Mouse (Mus musculus) hindbrain, postnatal 0 days (tissue): ENCODE measurements around the gene Kat7. TPM values are rescaled to one million over a fixed set of nuclear protein-coding genes. Genes with fewer than 3 reads are reported as not detected.

Experiments used
- ATAC-seq: fragments of 200-750 bp; cut with Nextera tagmentation; 2 replicates; pipeline ENCODE4 v1.8.0; 2017; ENCODE audit warnings: mild to moderate bottlenecking, moderate TSS enrichment, moderate library complexity
- DNase-seq: peaks from one replicate; pipeline ENCODE4 v3.0.0-alpha.2; 2015; ENCODE audit warnings: low spot score
- H3K27ac ChIP-seq: fragments of 300-500 bp; sonication (generic); 2 replicates; pipeline ENCODE4 v1.5.1; 2014; ENCODE audit warnings: mild to moderate bottlenecking
- H3K27me3 ChIP-seq: fragments of 300-500 bp; sonication (generic); 2 replicates; pipeline ENCODE4 v1.6.1; 2014; ENCODE audit warnings: low read length, mixed read lengths; ENCODE audit not compliant: insufficient read depth
- H3K36me3 ChIP-seq: fragments of 300-500 bp; sonication (generic); 2 replicates; pipeline ENCODE4 v1.6.1; 2014; ENCODE audit warnings: low read length, mixed read lengths; ENCODE audit not compliant: insufficient read depth
- H3K4me1 ChIP-seq: fragments of 300-500 bp; sonication (generic); 2 replicates; pipeline ENCODE4 v1.6.1; 2014; ENCODE audit warnings: antibody characterized with exemption, low read length, mixed read lengths; ENCODE audit not compliant: insufficient read depth
- H3K4me2 ChIP-seq: fragments of 300-500 bp; sonication (generic); 2 replicates; pipeline ENCODE4 v1.6.1; 2014; ENCODE audit warnings: low read depth, mild to moderate bottlenecking, low read length, moderate library complexity, mixed read lengths
- H3K4me3 ChIP-seq: fragments of 300-500 bp; sonication (generic); 2 replicates; pipeline ENCODE4 v1.5.1; 2014; ENCODE audit warnings: low read length
- H3K9ac ChIP-seq: fragments of 300-500 bp; sonication (generic); replicated peaks from 2 replicates; pipeline ENCODE4 v1.6.1; 2014; ENCODE audit warnings: mild to moderate bottlenecking, low read length, moderate library complexity, mixed read lengths
- H3K9me3 ChIP-seq: fragments of 300-500 bp; sonication (generic); 2 replicates; pipeline ENCODE4 v1.6.1; 2016; ENCODE audit warnings: low read length, mixed read lengths
- CTCF ChIP-seq: IDR thresholded peaks from 2 replicates; pipeline ENCODE4 v1.5.1; 2016; ENCODE audit warnings: antibody characterized with exemption, control low read depth, low read depth
- WGBS: fragments of 180-500 bp; shearing (Covaris S2); extraction: QIAGEN DNeasy Blood & Tissue Kit; methylation state at CpG from one replicate; pipeline ENCODE4 v1.1.7; 2014; 5-methylcytosine and 5-hydroxymethylcytosine counted together
- polyA plus RNA-seq: library from polyadenylated mRNA; unstranded; fragments of >200 nt; fragmentation: Nextera tagmentation; extraction: Ambion mirVana; gene quantifications from 2 replicates; pipeline ENCODE4 v1.2.1, GENCODE M21; 2015
- total RNA-seq: library from RNA; depleted of rRNA; stranded (reverse); fragments of >200 nt; gene quantifications from 2 replicates; pipeline ENCODE4 v1.2.3, GENCODE M21; 2014

The Kat7 gene
- total and polyA plus RNA-seq, 2 experiments from 2014 or later, result 66.6 to 69.0 TPM

GRCm38 (mm10) chr11:95324181-95324580 is 14.1 kb upstream of the Kat7 start:
- DNase-seq, result peak; percentile 46
- 21% methylated on average over 10 of the region's 10 CpGs for WGBS

GRCm38 (mm10) chr11:95320010-95320409 is 10.0 kb upstream of the Kat7 start:
- H3K36me3 ChIP-seq, result no peaks in the 10 kb centered on the region
- H3K27me3 ChIP-seq, result no peaks in the 10 kb centered on the region
- no peak for ATAC-seq
- H3K9ac ChIP-seq, result no peak overlapping the region
- H3K9me3 ChIP-seq, result no peaks in the 10 kb centered on the region
- H3K4me2 ChIP-seq, result no peak overlapping the region
- 96% methylated on average over 1 of the region's 1 CpGs for WGBS
- H3K4me1 ChIP-seq, result no peaks in the 10 kb centered on the region
- H3K4me3 ChIP-seq, result no peak overlapping the region
- TF ChIP-seq CTCF, result no peak
- no peak overlapping the region for H3K27ac ChIP-seq
- no peak for DNase-seq

More at GRCm38 (mm10) chr11:95324181-95324580, 14.1 kb upstream of the Kat7 start:
- no peak overlapping the region for H3K4me3 ChIP-seq
- TF ChIP-seq CTCF, result no peak
- no peak overlapping the region for H3K4me2 ChIP-seq
- H3K4me1 ChIP-seq, result no peaks in the 10 kb centered on the region
- no peak for ATAC-seq
- no peak overlapping the region for H3K27ac ChIP-seq
- H3K36me3 ChIP-seq, result no peaks in the 10 kb centered on the region
- no peak overlapping the region for H3K9ac ChIP-seq
- no peaks in the 10 kb centered on the region for H3K27me3 ChIP-seq
- H3K9me3 ChIP-seq, result no peaks in the 10 kb centered on the region

DNA sequence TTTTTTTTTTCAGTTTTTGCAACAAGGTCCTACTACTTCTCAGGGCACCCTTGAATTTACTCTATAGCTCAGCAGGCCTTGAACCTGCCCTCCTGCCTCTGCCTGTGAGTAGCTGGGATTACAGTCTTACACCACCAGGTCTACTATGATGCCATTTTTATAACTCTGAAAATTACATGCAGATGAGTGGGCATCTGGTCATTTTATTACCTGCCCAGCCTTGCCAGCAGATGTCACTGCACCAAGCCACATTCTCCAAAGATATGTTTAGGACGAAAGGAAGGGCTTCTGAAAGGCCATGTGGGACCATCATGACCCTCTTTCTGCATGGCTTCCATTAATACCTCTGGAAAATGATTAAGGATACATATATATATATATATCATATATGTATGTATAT is 9.5 kb upstream of the Kat7 start:
- no peak for ATAC-seq
- WGBS, result 37% methylated on average over 1 of the region's 1 CpGs

GRCm38 (mm10) chr11:95318116-95318515 is 8.1 kb upstream of the Kat7 start:
- TF ChIP-seq CTCF, result no peak
- H3K27me3 ChIP-seq, result no peaks in the 10 kb centered on the region
- no peak for DNase-seq
- no peak for ATAC-seq
- no peaks in the 10 kb centered on the region for H3K9me3 ChIP-seq
- no peaks in the 10 kb centered on the region for H3K36me3 ChIP-seq
- H3K4me3 ChIP-seq, result no peak overlapping the region
- no peak overlapping the region for H3K9ac ChIP-seq
- 92% methylated on average over 9 of the region's 9 CpGs for WGBS
- no peak overlapping the region for H3K27ac ChIP-seq
- no peak overlapping the region for H3K4me2 ChIP-seq
- H3K4me1 ChIP-seq, result no peaks in the 10 kb centered on the region

More for the DNA sequence above, 9.5 kb upstream of the Kat7 start:
- no peak overlapping the region for H3K4me2 ChIP-seq
- no peaks in the 10 kb centered on the region for H3K36me3 ChIP-seq
- H3K9ac ChIP-seq, result no peak overlapping the region
- H3K27me3 ChIP-seq, result no peaks in the 10 kb centered on the region
- no peaks in the 10 kb centered on the region for H3K9me3 ChIP-seq
- H3K27ac ChIP-seq, result no peak overlapping the region
- H3K4me3 ChIP-seq, result no peak overlapping the region
- peak; percentile 37 for DNase-seq
- H3K4me1 ChIP-seq, result no peaks in the 10 kb centered on the region
- TF ChIP-seq CTCF, result peak; percentile 58

GRCm38 (mm10) chr11:95315215-95315955 is 5.3 kb upstream of the Kat7 start:
- H3K27me3 ChIP-seq, result no peaks in the 10 kb centered on the region
- TF ChIP-seq CTCF, result no peak
- no peak overlapping the region for H3K9ac ChIP-seq
- H3K4me1 ChIP-seq, result peaks cover 4% of the 10 kb centered on the region; the same call in 1 of the 2 replicates
- H3K27ac ChIP-seq, result no peak overlapping the region
- H3K36me3 ChIP-seq, result no peaks in the 10 kb centered on the region
- no peak overlapping the region for H3K4me3 ChIP-seq
- H3K4me2 ChIP-seq, result no peak overlapping the region
- WGBS, result 62% methylated on average over 7 of the region's 7 CpGs
- DNase-seq (peak; percentile 28), ATAC-seq (no peak)
- H3K9me3 ChIP-seq, result no peaks in the 10 kb centered on the region

DNA sequence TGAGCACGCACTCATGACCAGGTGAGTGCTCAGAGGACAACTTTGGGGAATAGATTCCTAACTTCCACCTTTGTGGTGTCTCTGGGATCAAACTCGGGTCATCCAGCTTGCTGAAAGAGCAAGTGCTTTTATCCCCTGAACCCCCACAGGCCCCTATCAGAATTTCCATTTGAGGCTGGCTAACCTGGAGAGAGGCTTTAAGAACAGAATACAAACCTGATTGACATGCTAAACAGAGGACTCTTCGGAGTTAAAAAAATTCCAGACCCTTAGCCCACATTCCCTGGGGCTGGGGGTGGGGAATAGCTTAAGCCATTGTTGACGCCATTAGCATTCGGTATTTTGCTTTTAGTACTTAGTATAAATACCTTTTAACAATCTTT is 1.4 kb upstream of the Kat7 start:
- H3K9me3 ChIP-seq, result no peaks in the 10 kb centered on the region
- ATAC-seq, result no peak
- peak overlapping the region; percentile 80 for H3K4me2 ChIP-seq
- H3K27ac ChIP-seq, result peak overlapping the region; percentile 82; the same call in 1 of the 2 replicates
- peaks cover 4% of the 10 kb centered on the region; the same call in 1 of the 2 replicates for H3K4me1 ChIP-seq
- no peak overlapping the region; the same call in 1 of the 2 replicates for H3K9ac ChIP-seq
- no peak for DNase-seq
- no peak for TF ChIP-seq CTCF
- WGBS, result 21% methylated on average over 5 of the region's 5 CpGs
- peak overlapping the region; percentile 78; the same call in 1 of the 2 replicates for H3K4me3 ChIP-seq
- H3K27me3 ChIP-seq, result no peaks in the 10 kb centered on the region
- H3K36me3 ChIP-seq, result no peaks in the 10 kb centered on the region
